Mouse (Mus musculus) ovary, postnatal 14 days (tissue): ENCODE measurements at regions not wholly inside any gene's neighbourhood (a gene's known extent, or its start where the extent isn't known, plus 50 kb on each side); places are given as distances from the start of the nearest gene placed in this dataset.
"Not testable (repeated sequence)": the region's sequence is repeated elsewhere in the genome, so short reads cannot be mapped to it uniquely, and the experiment has no call there.

Experiments
- DNase-seq: peaks from one replicate; pipeline ENCODE4 v3.0.0; 2022; ENCODE audit warnings: low spot score

GRCm38 (mm10) chrX:19341231-19342007 lies 139.7 kb downstream of the Tex13c3 start:
- not testable (repeated sequence) for DNase-seq

- no peak for DNase-seq
Observed at GRCm38 (mm10) chrX:19313286-19313685, 167.8 kb downstream of the Tex13c3 start.

GRCm38 (mm10) chrX:19311809-19312559 lies 169.1 kb downstream of the Tex13c3 start:
- no peak for DNase-seq

- DNase-seq: no peak
Observed at GRCm38 (mm10) chrX:19311377-19311776, 169.7 kb downstream of the Tex13c3 start.

GRCm38 (mm10) chrX:19288171-19288570 lies 192.9 kb downstream of the Tex13c3 start:
- no peak for DNase-seq

GRCm38 (mm10) chrX:19286431-19286830 lies 194.7 kb downstream of the Tex13c3 start:
- no peak for DNase-seq

GRCm38 (mm10) chrX:19285773-19286172 lies 195.3 kb downstream of the Tex13c3 start:
- DNase-seq: no peak

- DNase-seq: no peak
Observed at GRCm38 (mm10) chrX:19283078-19283477, 198.0 kb downstream of the Tex13c3 start.

GRCm38 (mm10) chrX:19264237-19264636 lies 216.9 kb downstream of the Tex13c3 start:
- DNase-seq: no peak

- no peak for DNase-seq
Observed at GRCm38 (mm10) chrX:19246777-19247619, 234.1 kb downstream of the Tex13c3 start.

GRCm38 (mm10) chrX:19237738-19238261 lies 243.3 kb downstream of the Tex13c3 start:
- DNase-seq: peak; percentile 14

GRCm38 (mm10) chrX:19237048-19237737 lies 243.9 kb downstream of the Tex13c3 start:
- DNase-seq: peak; percentile 1

- no peak for DNase-seq
Observed at GRCm38 (mm10) chrX:19235449-19235848, 245.7 kb downstream of the Tex13c3 start.

- DNase-seq: no peak
Observed at GRCm38 (mm10) chrX:19231823-19232222, 249.3 kb downstream of the Tex13c3 start.

GRCm38 (mm10) chrX:19223336-19223735 lies 257.8 kb downstream of the Tex13c3 start:
- no peak for DNase-seq

- no peak for DNase-seq
Observed at GRCm38 (mm10) chrX:19220785-19221496, 260.2 kb downstream of the Tex13c3 start.

GRCm38 (mm10) chrX:19219727-19220126 lies 261.4 kb downstream of the Tex13c3 start:
- DNase-seq: no peak

- no peak for DNase-seq
Observed at GRCm38 (mm10) chrX:19219301-19219700, 261.8 kb downstream of the Tex13c3 start.

- DNase-seq: no peak
Observed at GRCm38 (mm10) chrX:19206420-19206819, 274.7 kb downstream of the Tex13c3 start.

- no peak for DNase-seq
Observed at GRCm38 (mm10) chrX:19202542-19202941, 278.6 kb downstream of the Tex13c3 start.

- DNase-seq: no peak
Observed at GRCm38 (mm10) chrX:19201383-19201782, 279.7 kb downstream of the Tex13c3 start.
